Mouse (Mus musculus) ES-Bruce4 (cell line): ENCODE data around the gene Mpdz. TPM values are rescaled to one million over a fixed set of nuclear protein-coding genes. Genes with fewer than 3 reads are reported as not detected.

Source experiments
- H3K27ac ChIP-seq: 2 replicates; pipeline ENCODE4 v1.5.1; 2012; ENCODE audit warnings: low read length, inconsistent platforms; ENCODE audit not compliant: insufficient read depth
- H3K27me3 ChIP-seq: 2 replicates; pipeline ENCODE4 v1.6.1; 2012; ENCODE audit warnings: mild to moderate bottlenecking, low read length, inconsistent platforms; ENCODE audit not compliant: control insufficient read depth, poor library complexity, insufficient read depth, severe bottlenecking
- H3K36me3 ChIP-seq: 2 replicates; pipeline ENCODE4 v1.6.1; 2012; ENCODE audit warnings: inconsistent platforms, mild to moderate bottlenecking, low read length, moderate library complexity; ENCODE audit not compliant: control insufficient read depth, poor library complexity, insufficient read depth, severe bottlenecking
- H3K4me1 ChIP-seq: one replicate; pipeline ENCODE4 v1.8.1; 2011; ENCODE audit warnings: low read length; ENCODE audit not compliant: control insufficient read depth, insufficient read depth
- H3K4me3 ChIP-seq: 2 replicates; pipeline ENCODE4 v1.5.1; 2011; ENCODE audit warnings: low read depth, mild to moderate bottlenecking, low read length
- H3K9ac ChIP-seq: 2 replicates; pipeline ENCODE4 v1.6.1; 2012; ENCODE audit warnings: low read depth, mild to moderate bottlenecking, inconsistent platforms; ENCODE audit not compliant: poor library complexity, severe bottlenecking
- H3K9me3 ChIP-seq: replicated peaks from 2 replicates; pipeline ENCODE4 v1.6.1; 2012; ENCODE audit warnings: mild to moderate bottlenecking, low read length, inconsistent platforms; ENCODE audit not compliant: control insufficient read depth, poor library complexity, insufficient read depth, severe bottlenecking
- CTCF ChIP-seq: IDR thresholded peaks from one replicate; pipeline ENCODE4 v1.8.1; 2011; ENCODE audit warnings: low read depth, low read length
- EP300 ChIP-seq: IDR thresholded peaks from 2 replicates; pipeline ENCODE4 v1.6.1; 2011; ENCODE audit warnings: low read depth, low read length; ENCODE audit not compliant: insufficient read depth
- POLR2A ChIP-seq: IDR thresholded peaks from one replicate; pipeline ENCODE4 v1.8.1; 2011; ENCODE audit warnings: low read length; ENCODE audit not compliant: insufficient read depth
- polyA plus RNA-seq: library from polyadenylated mRNA; stranded (reverse); fragments of >200 nt; gene quantifications from 2 replicates; pipeline ENCODE4 v1.2.4, GENCODE M21; 2011; ENCODE audit warnings: low read depth; ENCODE audit not compliant: missing spikeins, insufficient read depth, insufficient read length

Gene Mpdz
- polyA plus RNA-seq, 1 experiment: 28.0 TPM

- TF ChIP-seq POLR2A: no peak
- TF ChIP-seq EP300: no peak
- no peak for TF ChIP-seq CTCF
These were observed 22.6 kb upstream of the Mpdz start for GRCm38 (mm10) chr4:81465172-81465571.

GRCm38 (mm10) chr4:81462253-81462652 lies 19.6 kb upstream of the Mpdz start:
- H3K4me1 ChIP-seq: no peaks in the 10 kb centered on the region
- H3K4me3 ChIP-seq: no peak overlapping the region
- no peak overlapping the region for H3K27ac ChIP-seq
- no peaks in the 10 kb centered on the region for H3K27me3 ChIP-seq
- H3K9me3 ChIP-seq: no peaks in the 10 kb centered on the region
- H3K9ac ChIP-seq: no peak overlapping the region
- no peaks in the 10 kb centered on the region for H3K36me3 ChIP-seq
- TF ChIP-seq POLR2A: no peak

More at GRCm38 (mm10) chr4:81465172-81465571, 22.6 kb upstream of the Mpdz start:
- no peaks in the 10 kb centered on the region for H3K4me1 ChIP-seq
- H3K27me3 ChIP-seq: no peaks in the 10 kb centered on the region
- no peak overlapping the region for H3K4me3 ChIP-seq
- no peaks in the 10 kb centered on the region for H3K36me3 ChIP-seq
- no peak overlapping the region for H3K27ac ChIP-seq
- H3K9me3 ChIP-seq: no peaks in the 10 kb centered on the region
- H3K9ac ChIP-seq: no peak overlapping the region

- Histone ChIP-seq H3K27me3 (no peaks in the 10 kb centered on the region), H3K36me3 (no peaks in the 10 kb centered on the region), H3K4me1 (no peaks in the 10 kb centered on the region), H3K9ac (no peak overlapping the region), H3K9me3 (peaks cover 3% of the 10 kb centered on the region; the same call in 1 of the 2 replicates), H3K27ac (no peak overlapping the region), H3K4me3 (no peak overlapping the region)
- TF ChIP-seq POLR2A (no peak), CTCF (no peak), EP300 (no peak)
These were observed 16.3 kb upstream of the Mpdz start for GRCm38 (mm10) chr4:81458921-81459320.

- no peak overlapping the region for H3K9ac ChIP-seq
- TF ChIP-seq CTCF (no peak), EP300 (no peak), POLR2A (no peak)
- no peak overlapping the region for H3K27ac ChIP-seq
- peaks cover 7% of the 10 kb centered on the region; the same call in 1 of the 2 replicates for H3K9me3 ChIP-seq
- H3K4me1 ChIP-seq: peaks cover 5% of the 10 kb centered on the region
- H3K4me3 ChIP-seq: no peak overlapping the region
- H3K27me3 ChIP-seq: no peaks in the 10 kb centered on the region
- H3K36me3 ChIP-seq: no peaks in the 10 kb centered on the region
These were observed 11.2 kb upstream of the Mpdz start for GRCm38 (mm10) chr4:81453806-81454205.

- TF ChIP-seq CTCF (no peak), POLR2A (no peak), EP300 (no peak)
- no peak overlapping the region for H3K27ac ChIP-seq
- peaks cover 7% of the 10 kb centered on the region; the same call in 1 of the 2 replicates for H3K9me3 ChIP-seq
- no peak overlapping the region for H3K9ac ChIP-seq
- H3K4me1 ChIP-seq: peaks cover 5% of the 10 kb centered on the region
- H3K4me3 ChIP-seq: no peak overlapping the region
- no peaks in the 10 kb centered on the region for H3K36me3 ChIP-seq
- no peaks in the 10 kb centered on the region for H3K27me3 ChIP-seq
These were observed 9.6 kb upstream of the Mpdz start for GRCm38 (mm10) chr4:81452183-81452582.

- H3K4me3 ChIP-seq: no peak overlapping the region
- H3K9ac ChIP-seq: no peak overlapping the region
- TF ChIP-seq POLR2A (no peak), EP300 (no peak), CTCF (no peak)
- H3K27me3 ChIP-seq: peaks cover under 1% of the 10 kb centered on the region
- H3K4me1 ChIP-seq: peaks cover 5% of the 10 kb centered on the region
- H3K9me3 ChIP-seq: peaks cover 7% of the 10 kb centered on the region; the same call in 1 of the 2 replicates
- H3K36me3 ChIP-seq: no peaks in the 10 kb centered on the region
- no peak overlapping the region for H3K27ac ChIP-seq
These were observed 6.8 kb upstream of the Mpdz start for GRCm38 (mm10) chr4:81449413-81449812.
